Mouse (Mus musculus) limb, embryonic 13.5 days (tissue): ENCODE measurements around the gene Tbc1d2. TPM values are rescaled to one million over a fixed set of nuclear protein-coding genes. Genes with fewer than 3 reads are reported as not detected.
A peak's percentile ranks its signal among the peaks of the same experiment; 100 is the strongest.

ENCODE experiments used
- ATAC-seq: fragments of 200-750 bp; cut with Nextera tagmentation; 2 replicates; pipeline ENCODE4 v1.8.0; 2017; ENCODE audit warnings: low read depth, moderate number of reproducible peaks, moderate TSS enrichment; ENCODE audit not compliant: low FRiP score
- H3K27ac ChIP-seq: fragments of 300-500 bp; sonication (generic); 2 replicates; pipeline ENCODE4 v1.5.1; 2015; ENCODE audit warnings: inconsistent platforms, mild to moderate bottlenecking, moderate library complexity
- H3K27me3 ChIP-seq: fragments of 300-500 bp; sonication (generic); 2 replicates; pipeline ENCODE4 v1.6.1; 2015; ENCODE audit warnings: mild to moderate bottlenecking, inconsistent platforms
- H3K36me3 ChIP-seq: fragments of 300-500 bp; sonication (generic); 2 replicates; pipeline ENCODE4 v1.6.1; 2015; ENCODE audit warnings: inconsistent platforms, mild to moderate bottlenecking, moderate library complexity
- H3K4me1 ChIP-seq: fragments of 300-500 bp; sonication (generic); 2 replicates; pipeline ENCODE4 v1.6.1; 2015; ENCODE audit warnings: inconsistent platforms
- H3K4me2 ChIP-seq: fragments of 300-500 bp; sonication (generic); replicated peaks from 2 replicates; pipeline ENCODE4 v1.6.1; 2015; ENCODE audit warnings: inconsistent platforms, mild to moderate bottlenecking, moderate library complexity
- H3K4me3 ChIP-seq: fragments of 300-500 bp; sonication (generic); 2 replicates; pipeline ENCODE4 v1.5.1; 2015; ENCODE audit warnings: moderate library complexity, mild to moderate bottlenecking, inconsistent platforms
- H3K9ac ChIP-seq: fragments of 300-500 bp; sonication (generic); 2 replicates; pipeline ENCODE4 v1.6.1; 2015; ENCODE audit warnings: mild to moderate bottlenecking, inconsistent platforms
- H3K9me3 ChIP-seq: fragments of 300-500 bp; sonication (generic); 2 replicates; pipeline ENCODE4 v1.6.1; 2016; ENCODE audit warnings: inconsistent platforms
- WGBS: fragments of 180-500 bp; shearing (Covaris S2); methylation state at CpG from one replicate; pipeline ENCODE4 v1.1.7; 2015; 5-methylcytosine and 5-hydroxymethylcytosine counted together
- polyA plus RNA-seq: library from polyadenylated mRNA; unstranded; fragments of >200 nt; fragmentation: Nextera tagmentation; extraction: Ambion mirVana; gene quantifications from 2 replicates; pipeline ENCODE4 v1.2.1, GENCODE M21; 2015

The Tbc1d2 gene
- 1.8 and 2.1 TPM in 2 replicates for polyA plus RNA-seq

DNA sequence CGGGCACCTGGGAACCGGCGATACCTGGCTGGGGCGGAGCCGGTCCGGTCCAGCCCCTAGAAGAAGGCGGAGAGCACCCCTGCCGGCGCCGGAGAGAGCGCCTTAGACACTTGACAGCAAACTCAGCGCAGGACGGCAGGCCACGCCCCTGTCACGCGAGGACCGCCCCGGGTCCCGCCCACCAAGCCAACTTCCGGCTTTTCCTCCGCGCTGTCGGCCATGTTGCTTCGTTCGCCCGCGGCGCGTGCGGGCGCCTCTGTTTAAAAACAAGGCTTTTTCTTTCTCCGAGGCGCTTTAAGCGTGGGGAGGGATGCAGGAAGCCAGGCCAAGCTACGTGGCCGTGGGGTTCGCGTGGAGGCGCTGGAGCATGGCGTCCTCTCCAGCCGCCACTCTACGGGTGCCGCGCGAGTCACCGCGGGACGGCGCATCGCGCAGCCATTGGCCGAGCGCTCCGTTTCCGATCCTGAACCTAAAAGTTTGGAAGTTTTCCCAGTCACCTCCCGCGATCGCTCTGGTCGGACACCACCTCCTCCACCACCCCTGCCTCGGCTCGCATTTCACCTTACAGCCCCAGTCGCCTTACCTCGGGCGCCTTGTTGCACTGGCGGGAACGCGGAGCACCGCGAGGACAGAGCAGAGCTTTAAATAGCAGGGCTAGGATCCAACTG is at the start of gene Tbc1d2:
Tbc1d2 (minus strand) TSS at position 124 of the 668 bp plus-strand sequence.
- Histone ChIP-seq H3K9me3 (no peaks in the 10 kb centered on the region), H3K4me1 (peaks cover 11% of the 10 kb centered on the region), H3K4me2 (peak within 1 kb of the TSS; percentile 93), H3K9ac (peak within 1 kb of the TSS; percentile 74), H3K4me3 (peak within 1 kb of the TSS; percentile 68), H3K36me3 (no peaks in the 10 kb centered on the region), H3K27me3 (peaks cover 37% of the 10 kb centered on the region), H3K27ac (peak within 1 kb of the TSS; percentile 87)
- under 1% methylated on average over 68 of the region's 69 CpGs for WGBS
- ATAC-seq: peak; percentile 98

DNA sequence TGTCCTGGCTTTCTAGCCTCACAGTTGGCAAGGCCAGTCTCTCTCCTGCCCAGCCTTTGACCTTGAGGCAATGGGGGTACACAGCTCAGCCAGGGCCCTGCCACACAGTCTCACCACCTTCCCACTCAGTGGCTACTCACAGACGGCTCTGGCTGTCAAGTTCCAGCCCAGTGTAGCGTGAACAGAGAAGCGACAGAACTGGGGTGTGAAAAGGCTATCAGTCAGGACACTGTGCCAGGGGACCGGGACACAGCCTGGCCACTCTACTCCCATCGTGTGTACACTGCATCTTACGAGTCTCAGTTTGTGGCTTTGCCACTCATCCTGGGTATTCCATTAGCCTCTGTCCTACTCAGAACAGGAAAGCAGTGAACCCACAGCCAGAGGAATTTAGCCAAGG is 46.5 kb upstream of the Tbc1d2 start:
- Histone ChIP-seq H3K9ac (no peak overlapping the region), H3K4me1 (peaks cover 11% of the 10 kb centered on the region; the same call in 1 of the 2 replicates), H3K9me3 (peaks cover 3% of the 10 kb centered on the region), H3K4me2 (no peak overlapping the region), H3K4me3 (no peak overlapping the region), H3K27ac (no peak overlapping the region), H3K36me3 (no peaks in the 10 kb centered on the region), H3K27me3 (peaks cover 18% of the 10 kb centered on the region; the same call in 1 of the 2 replicates)
- ATAC-seq: no peak
- 78% methylated on average over 6 of the region's 6 CpGs for WGBS

- 83% methylated on average over 8 of the region's 8 CpGs for WGBS
- no peak overlapping the region for H3K4me3 ChIP-seq
- peaks cover 19% of the 10 kb centered on the region; the same call in 1 of the 2 replicates for H3K27me3 ChIP-seq
- H3K27ac ChIP-seq: no peak overlapping the region
- H3K4me1 ChIP-seq: no peaks in the 10 kb centered on the region
- H3K9ac ChIP-seq: no peak overlapping the region
- H3K9me3 ChIP-seq: peaks cover 5% of the 10 kb centered on the region
- H3K36me3 ChIP-seq: no peaks in the 10 kb centered on the region
- ATAC-seq: no peak
- no peak overlapping the region for H3K4me2 ChIP-seq
Measured at GRCm38 (mm10) chr4:46690565-46690964, 40.6 kb upstream of the Tbc1d2 start.

DNA sequence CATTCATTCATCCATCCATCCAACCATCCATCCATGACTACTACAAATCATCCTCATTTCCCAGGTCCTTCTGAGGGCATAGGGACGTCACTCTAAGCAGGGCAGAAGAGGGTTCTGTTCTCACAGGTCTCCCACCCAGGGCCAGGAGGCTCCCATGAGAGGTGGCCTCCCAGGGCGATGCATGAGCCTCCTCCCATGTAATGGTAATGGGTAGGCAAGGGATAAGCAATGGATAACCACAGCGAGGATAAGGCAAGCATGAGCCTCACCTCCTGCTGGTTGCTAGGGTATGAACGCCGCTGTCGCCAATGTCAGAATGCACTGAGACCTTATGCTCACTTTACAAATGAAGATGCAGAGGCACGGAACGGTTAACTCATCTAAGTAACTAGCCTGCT is 40.0 kb upstream of the Tbc1d2 start:
- 89% methylated on average over 8 of the region's 8 CpGs for WGBS
- Histone ChIP-seq H3K27ac (no peak overlapping the region), H3K36me3 (no peaks in the 10 kb centered on the region), H3K4me1 (no peaks in the 10 kb centered on the region), H3K9me3 (peaks cover 5% of the 10 kb centered on the region), H3K27me3 (peaks cover 19% of the 10 kb centered on the region; the same call in 1 of the 2 replicates), H3K9ac (no peak overlapping the region), H3K4me2 (no peak overlapping the region), H3K4me3 (no peak overlapping the region)
- no peak for ATAC-seq

DNA sequence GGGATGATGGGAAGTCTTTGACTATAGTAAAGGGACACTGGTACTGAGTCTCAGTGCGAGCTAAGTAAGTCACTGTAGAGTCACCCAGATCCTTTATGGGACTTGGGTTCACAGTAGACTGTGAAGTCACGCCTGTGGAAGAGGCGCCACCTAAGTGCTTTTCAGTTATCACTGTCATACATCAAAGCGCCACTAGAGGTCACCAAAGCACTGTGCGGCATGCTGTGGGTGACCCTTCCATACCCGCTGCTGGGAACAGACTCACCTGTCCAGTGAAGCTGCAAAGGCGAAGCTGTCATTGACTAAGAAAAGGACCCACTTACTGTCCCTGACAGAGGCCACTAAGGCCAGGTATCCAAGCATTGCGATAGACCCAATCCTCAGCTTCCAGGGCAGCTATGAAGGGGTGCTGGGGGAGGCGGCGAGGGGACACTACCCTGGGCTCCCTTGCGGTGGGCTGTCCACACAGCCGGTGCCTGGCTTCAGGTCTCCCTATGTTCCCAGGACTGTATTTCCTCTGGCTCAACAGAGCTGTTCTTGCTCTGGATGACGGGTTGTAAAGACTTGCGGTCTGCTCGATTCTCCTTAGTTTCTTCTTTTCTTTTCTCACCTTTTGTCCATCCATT is 39.5 kb upstream of the Tbc1d2 start:
- Histone ChIP-seq H3K4me3 (no peak overlapping the region), H3K9me3 (peaks cover 5% of the 10 kb centered on the region), H3K27me3 (peaks cover 14% of the 10 kb centered on the region; the same call in 1 of the 2 replicates), H3K27ac (no peak overlapping the region), H3K36me3 (no peaks in the 10 kb centered on the region), H3K4me1 (no peaks in the 10 kb centered on the region), H3K4me2 (no peak overlapping the region), H3K9ac (no peak overlapping the region)
- 48% methylated on average over 15 of the region's 15 CpGs for WGBS
- peak; percentile 72 for ATAC-seq

GRCm38 (mm10) chr4:46688213-46688832 is 38.3 kb upstream of the Tbc1d2 start:
- no peaks in the 10 kb centered on the region for H3K36me3 ChIP-seq
- no peak overlapping the region for H3K4me2 ChIP-seq
- H3K4me1 ChIP-seq: no peaks in the 10 kb centered on the region
- ATAC-seq: no peak
- H3K27ac ChIP-seq: no peak overlapping the region
- H3K9ac ChIP-seq: no peak overlapping the region
- H3K4me3 ChIP-seq: no peak overlapping the region
- 73% methylated on average over 14 of the region's 14 CpGs for WGBS
- peaks cover 14% of the 10 kb centered on the region; the same call in 1 of the 2 replicates for H3K27me3 ChIP-seq
- peaks cover 5% of the 10 kb centered on the region for H3K9me3 ChIP-seq

GRCm38 (mm10) chr4:46684160-46684559 is 34.2 kb upstream of the Tbc1d2 start:
- H3K36me3 ChIP-seq: no peaks in the 10 kb centered on the region
- no peak overlapping the region for H3K9ac ChIP-seq
- peaks cover 5% of the 10 kb centered on the region; the same call in 1 of the 2 replicates for H3K27me3 ChIP-seq
- no peak overlapping the region for H3K27ac ChIP-seq
- no peak overlapping the region for H3K4me3 ChIP-seq
- H3K9me3 ChIP-seq: no peaks in the 10 kb centered on the region
- H3K4me2 ChIP-seq: no peak overlapping the region
- ATAC-seq: no peak
- H3K4me1 ChIP-seq: no peaks in the 10 kb centered on the region
- WGBS: 62% methylated on average over 6 of the region's 6 CpGs

DNA sequence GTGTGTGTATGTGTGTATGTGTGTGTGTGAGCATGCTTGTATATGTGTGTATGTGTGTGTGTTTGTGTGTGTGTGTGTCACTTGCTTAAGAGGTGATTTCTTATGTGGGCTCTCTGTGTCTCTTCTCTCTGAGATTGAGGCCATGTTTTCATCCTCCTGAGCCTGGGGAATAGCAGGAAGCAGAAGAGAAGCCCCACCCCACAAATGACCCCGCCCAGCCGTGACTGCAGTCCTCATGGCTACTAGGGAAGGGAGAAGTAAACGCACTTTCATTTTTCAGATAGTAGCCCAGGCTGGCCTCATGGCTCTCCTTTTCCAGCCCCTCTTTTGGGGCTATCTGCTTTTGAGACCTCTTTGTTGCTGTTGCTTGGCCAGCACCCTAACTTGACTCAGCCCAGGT is 26.6 kb upstream of the Tbc1d2 start:
- H3K36me3 ChIP-seq: no peaks in the 10 kb centered on the region
- H3K27me3 ChIP-seq: 0 out of 2 replicates have a peak, but pooled peaks cover 2% of the 10 kb centered on the region

GRCm38 (mm10) chr4:46675992-46676391 is 26.0 kb upstream of the Tbc1d2 start:
- H3K9ac ChIP-seq: no peak overlapping the region
- no peak overlapping the region for H3K4me2 ChIP-seq
- H3K36me3 ChIP-seq: no peaks in the 10 kb centered on the region
- no peaks in the 10 kb centered on the region for H3K9me3 ChIP-seq
- WGBS: 64% methylated on average over 4 of the region's 4 CpGs
- no peaks in the 10 kb centered on the region for H3K4me1 ChIP-seq
- H3K4me3 ChIP-seq: no peak overlapping the region
- H3K27me3 ChIP-seq: 0 out of 2 replicates have a peak, but pooled peaks cover 2% of the 10 kb centered on the region
- ATAC-seq: no peak
- H3K27ac ChIP-seq: no peak overlapping the region

More for the DNA sequence above, 26.6 kb upstream of the Tbc1d2 start:
- H3K9me3 ChIP-seq: no peaks in the 10 kb centered on the region
- H3K4me2 ChIP-seq: no peak overlapping the region
- WGBS: 68% methylated on average over 3 of the region's 3 CpGs
- no peak overlapping the region for H3K4me3 ChIP-seq
- no peaks in the 10 kb centered on the region for H3K4me1 ChIP-seq
- H3K9ac ChIP-seq: no peak overlapping the region
- no peak overlapping the region for H3K27ac ChIP-seq
- no peak for ATAC-seq

DNA sequence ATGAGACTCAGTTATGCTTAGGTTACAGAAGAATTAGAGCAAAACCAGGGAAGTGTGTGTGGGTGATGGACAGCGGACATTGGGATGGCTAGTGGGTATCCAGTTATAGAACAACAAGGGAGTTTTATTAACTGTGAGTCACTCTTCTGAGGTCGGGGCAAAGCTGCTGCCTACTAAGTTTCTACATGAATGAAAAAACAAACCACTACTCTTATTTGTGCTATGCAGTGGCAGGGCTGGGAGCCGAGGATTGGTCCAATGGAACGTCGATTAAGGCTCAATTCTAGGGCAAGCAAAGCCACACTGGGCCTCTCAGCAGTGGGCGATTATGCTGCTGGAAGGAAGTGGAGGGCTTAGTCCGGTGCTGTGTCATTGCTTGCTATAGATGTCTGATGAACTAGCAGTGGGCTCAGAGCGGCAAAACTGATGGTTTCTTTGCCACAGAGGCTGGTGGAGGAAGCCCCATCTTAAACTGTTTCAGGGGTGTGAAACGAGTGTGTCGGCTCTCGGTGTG is 25.3 kb upstream of the Tbc1d2 start:
- H3K4me1 ChIP-seq: no peaks in the 10 kb centered on the region
- no peak overlapping the region for H3K4me3 ChIP-seq
- no peaks in the 10 kb centered on the region for H3K36me3 ChIP-seq
- ATAC-seq: no peak
- H3K9ac ChIP-seq: no peak overlapping the region
- WGBS: 73% methylated on average over 11 of the region's 11 CpGs
- H3K27ac ChIP-seq: no peak overlapping the region
- H3K9me3 ChIP-seq: no peaks in the 10 kb centered on the region
- 0 out of 2 replicates have a peak, but pooled peaks cover 2% of the 10 kb centered on the region for H3K27me3 ChIP-seq
- H3K4me2 ChIP-seq: no peak overlapping the region

DNA sequence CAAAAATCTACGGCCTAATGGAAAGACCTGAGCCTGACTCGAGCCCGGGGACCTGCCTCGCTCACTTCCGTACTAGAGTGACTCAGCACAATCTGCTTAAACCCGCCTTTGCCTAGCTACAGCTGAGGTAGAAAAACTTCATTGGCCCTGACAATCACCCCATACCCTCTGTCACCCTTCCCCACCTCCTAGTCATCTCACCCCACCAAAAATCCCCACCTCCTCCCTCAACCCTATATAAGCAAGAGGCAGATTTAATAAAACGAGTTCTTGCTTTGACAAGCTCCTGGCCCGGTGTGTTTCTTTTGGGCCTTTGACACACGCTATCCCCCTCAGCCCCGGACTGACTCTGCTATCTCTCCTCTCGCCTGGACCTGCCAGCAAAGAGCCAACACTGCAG is 18.6 kb upstream of the Tbc1d2 start:
- 63% methylated on average over 11 of the region's 11 CpGs for WGBS
- no peak for ATAC-seq
- Histone ChIP-seq H3K36me3 (no peaks in the 10 kb centered on the region), H3K4me1 (peaks cover 12% of the 10 kb centered on the region), H3K9ac (no peak overlapping the region), H3K4me3 (no peak overlapping the region), H3K9me3 (no peaks in the 10 kb centered on the region), H3K27ac (no peak overlapping the region), H3K27me3 (no peaks in the 10 kb centered on the region), H3K4me2 (no peak overlapping the region)

- WGBS: 68% methylated on average over 5 of the region's 5 CpGs
- Histone ChIP-seq H3K4me1 (peaks cover 13% of the 10 kb centered on the region), H3K27ac (no peak overlapping the region), H3K9me3 (no peaks in the 10 kb centered on the region), H3K4me2 (no peak overlapping the region), H3K4me3 (no peak overlapping the region), H3K36me3 (no peaks in the 10 kb centered on the region), H3K27me3 (no peaks in the 10 kb centered on the region), H3K9ac (no peak overlapping the region)
- no peak for ATAC-seq
Measured at GRCm38 (mm10) chr4:46666420-46666819, 16.4 kb upstream of the Tbc1d2 start.
